22 mouse cellular contexts compared by ENCODE assay signal in genomic region chr6:88061406-88061805, GRCm38 (mm10). TPM values are rescaled to one million over a fixed set of nuclear protein-coding genes. Genes with fewer than 3 reads are reported as not detected.
A peak's percentile ranks its signal among the peaks of the same experiment; 100 is the strongest.
DNase-seq lines count a peak whose midpoint lies in the region; ATAC-seq and TF ChIP-seq lines count a peak whose summit lies in the region.
"Had no signal": no experiment of that assay in that cellular context is flagged by ENCODE, and none has a peak within 500 bp of the region (broad histone marks: within the 10 kb centered on the region; RNA-seq: fewer than 3 reads in every experiment).

No protein-coding gene starts in this region.

- 0 out of 2 replicates have a peak, but pooled peaks have one; percentile 13 for TF ChIP-seq CTCF in liver, embryonic 14.5 days (IDR thresholded peaks at IDR 0.05; ENCODE audit: low read depth)
- TF ChIP-seq CTCF in liver, postnatal 0 days (IDR thresholded peaks at IDR 0.05; ENCODE audit: low read depth) = no peak
- peak in 2 of 3 experiments; percentile 32 to 36; a peak in 4 of 6 replicates for TF ChIP-seq CTCF in MEL (IDR thresholded peaks at IDR 0.05 in 2 of 3, conservative IDR thresholded peaks at IDR 0.05 in 1 of 3; ENCODE audit: control insufficient read depth in 1 of 3, insufficient read depth in 1 of 3, low read depth in 2 of 3, low read length in 3 of 3, poor library complexity in 1 of 3, severe bottlenecking in 1 of 3)
- 0 out of 2 replicates have a peak, but pooled peaks have one; percentile 6 for TF ChIP-seq CTCF in bone marrow, adult 2 months (IDR thresholded peaks at IDR 0.05; ENCODE audit: control insufficient read depth, insufficient read depth, low read length)

- no peak overlapping the region for H3K9ac ChIP-seq in liver, embryonic 14.5 days (replicated peaks)
- no peak overlapping the region for H3K9ac ChIP-seq in liver, postnatal 0 days (replicated peaks)
- no peak overlapping the region for H3K9ac ChIP-seq in MEL (ENCODE audit: control insufficient read depth, low read depth, low read length, poor library complexity, severe bottlenecking)
- H3K9ac ChIP-seq in forebrain, embryonic 15.5 days (replicated peaks) = no peak overlapping the region
- H3K9ac ChIP-seq: embryonic facial prominence, embryonic 13.5 days; forebrain, embryonic 12.5 days; forebrain, postnatal 0 days; hindbrain, embryonic 12.5 days had no signal

- TF ChIP-seq EP300 in liver, embryonic 14.5 days (IDR thresholded peaks at IDR 0.05; ENCODE audit: low read depth) = no peak
- TF ChIP-seq EP300 in liver, postnatal 0 days (IDR thresholded peaks at IDR 0.05; ENCODE audit: low read depth) = no peak
- TF ChIP-seq EP300 in MEL (IDR thresholded peaks at IDR 0.05; ENCODE audit: low read depth in 1 of 2, low read length in 2 of 2) = no peak

- WGBS in liver, embryonic 14.5 days (ENCODE audit: insufficient replicate concordance) = 80% methylated on average over 4 of the region's 4 CpGs
- WGBS in liver, postnatal 0 days (ENCODE audit: insufficient replicate concordance) = 83% methylated on average over 4 of the region's 4 CpGs
- 86% methylated on average over 4 of the region's 4 CpGs for WGBS in bone marrow, adult 2 months
- WGBS in forebrain, embryonic 15.5 days = 89% methylated on average over 4 of the region's 4 CpGs

- no peak overlapping the region for H3K4me3 ChIP-seq in liver, embryonic 14.5 days (ENCODE audit: insufficient read depth in 1 of 2, low read depth in 2 of 2, low read length in 2 of 2)
- H3K4me3 ChIP-seq in liver, postnatal 0 days (ENCODE audit: low read depth, low read length) = no peak overlapping the region
- no peak overlapping the region for H3K4me3 ChIP-seq in MEL (ENCODE audit: control insufficient read depth in 1 of 2, insufficient read depth in 1 of 2, low read depth in 2 of 2, low read length in 2 of 2)
- H3K4me3 ChIP-seq in bone marrow, adult 2 months (replicated peaks; ENCODE audit: control insufficient read depth, low read depth, low read length) = no peak overlapping the region
- no peak overlapping the region for H3K4me3 ChIP-seq in forebrain, embryonic 15.5 days
- H3K4me3 ChIP-seq: embryonic facial prominence, embryonic 13.5 days; forebrain, embryonic 12.5 days; heart, embryonic 10.5 days; hindbrain, embryonic 12.5 days had no signal

- peaks cover 0 to 17% of the 10 kb centered on the region in 2 experiments; a peak in 2 of 4 replicates for H3K4me1 ChIP-seq in liver, embryonic 14.5 days (replicated peaks; ENCODE audit: control insufficient read depth in 2 of 2, insufficient read depth in 2 of 2, low read length in 1 of 2)
- peaks cover 34% of the 10 kb centered on the region for H3K4me1 ChIP-seq in liver, postnatal 0 days (ENCODE audit: insufficient read depth)
- peaks cover 3 to 8% of the 10 kb centered on the region in 2 experiments; a peak in 2 of 4 replicates for H3K4me1 ChIP-seq in MEL (ENCODE audit: control insufficient read depth in 1 of 2, insufficient read depth in 2 of 2, low read length in 2 of 2)
- peaks cover 5% of the 10 kb centered on the region for H3K4me1 ChIP-seq in bone marrow, adult 2 months (ENCODE audit: control insufficient read depth, insufficient read depth, low read length)
- no peaks in the 10 kb centered on the region for H3K4me1 ChIP-seq in forebrain, embryonic 15.5 days
- H3K4me1 ChIP-seq: embryonic facial prominence, embryonic 13.5 days; forebrain, embryonic 12.5 days; heart, embryonic 10.5 days had no signal

- H3K4me2 ChIP-seq in liver, embryonic 14.5 days (ENCODE audit: low read depth) = no peak overlapping the region
- H3K4me2 ChIP-seq in liver, postnatal 0 days (ENCODE audit: low read depth, low read length) = no peak overlapping the region
- no peak overlapping the region for H3K4me2 ChIP-seq in forebrain, embryonic 15.5 days (replicated peaks)
- H3K4me2 ChIP-seq: embryonic facial prominence, embryonic 13.5 days; forebrain, embryonic 12.5 days; hindbrain, embryonic 12.5 days had no signal

- intact Hi-C loops in left cerebral cortex, postnatal 10 days (cut with DNase I) = no loop called here

- TF ChIP-seq RAD21 in MEL (IDR thresholded peaks at IDR 0.05; ENCODE audit: low read depth, low read length) = peak; percentile 34

- H3K79me2 ChIP-seq in MEL (ENCODE audit: control insufficient read depth, insufficient read depth, low read length, poor library complexity) = no peaks in the 10 kb centered on the region

- H3K27ac ChIP-seq in liver, embryonic 14.5 days = no peak overlapping the region
- no peak overlapping the region for H3K27ac ChIP-seq in liver, postnatal 0 days (ENCODE audit: low read depth)
- no peak overlapping the region for H3K27ac ChIP-seq in MEL (ENCODE audit: control insufficient read depth, low read depth, low read length)
- no peak overlapping the region for H3K27ac ChIP-seq in bone marrow, adult 2 months (ENCODE audit: control insufficient read depth, insufficient read depth, low read depth, low read length, poor library complexity)
- no peak overlapping the region for H3K27ac ChIP-seq in forebrain, embryonic 15.5 days (replicated peaks)
- H3K27ac ChIP-seq: embryonic facial prominence, embryonic 13.5 days; forebrain, embryonic 12.5 days; heart, embryonic 10.5 days; hindbrain, embryonic 12.5 days had no signal

- H3K36me3 ChIP-seq in liver, embryonic 14.5 days (replicated peaks; ENCODE audit: control insufficient read depth, insufficient read depth, low read depth) = no peaks in the 10 kb centered on the region
- H3K36me3 ChIP-seq in liver, postnatal 0 days (replicated peaks; ENCODE audit: insufficient read depth, low read length) = no peaks in the 10 kb centered on the region
- H3K36me3 ChIP-seq in MEL (ENCODE audit: control insufficient read depth in 1 of 2, insufficient read depth in 2 of 2, low read length in 2 of 2) = peaks cover 0 to 5% of the 10 kb centered on the region in 2 experiments; a peak in 2 of 4 replicates
- H3K36me3 ChIP-seq in forebrain, embryonic 15.5 days = no peaks in the 10 kb centered on the region
- H3K36me3 ChIP-seq: embryonic facial prominence, embryonic 13.5 days; forebrain, embryonic 12.5 days; heart, embryonic 10.5 days; hindbrain, embryonic 12.5 days had no signal

- no peaks in the 10 kb centered on the region for H3K9me3 ChIP-seq in liver, embryonic 14.5 days (ENCODE audit: control insufficient read depth, low read length)
- no peaks in the 10 kb centered on the region for H3K9me3 ChIP-seq in liver, postnatal 0 days (ENCODE audit: low read length)
- H3K9me3 ChIP-seq in MEL (replicated peaks; ENCODE audit: insufficient read depth, low read length) = no peaks in the 10 kb centered on the region
- no peaks in the 10 kb centered on the region for H3K9me3 ChIP-seq in forebrain, embryonic 15.5 days
- H3K9me3 ChIP-seq: embryonic facial prominence, embryonic 13.5 days; forebrain, embryonic 12.5 days; heart, embryonic 10.5 days; hindbrain, embryonic 12.5 days had no signal

- no peaks in the 10 kb centered on the region for H3K27me3 ChIP-seq in liver, embryonic 14.5 days (ENCODE audit: control insufficient read depth, insufficient read depth, low read length)
- H3K27me3 ChIP-seq in liver, postnatal 0 days (ENCODE audit: insufficient read depth, low read length) = no peaks in the 10 kb centered on the region
- H3K27me3 ChIP-seq in MEL (ENCODE audit: control insufficient read depth in 1 of 2, insufficient read depth in 2 of 2, low read length in 2 of 2) = peaks cover 4 to 11% of the 10 kb centered on the region in 2 experiments
- H3K27me3 ChIP-seq in forebrain, embryonic 15.5 days = no peaks in the 10 kb centered on the region
- H3K27me3 ChIP-seq: embryonic facial prominence, embryonic 13.5 days; forebrain, embryonic 12.5 days; hindbrain, embryonic 12.5 days had no signal

- DNase-seq in liver, embryonic 14.5 days (ENCODE audit: low read depth in 3 of 3, low spot score in 3 of 3) = no peak
- no peak for DNase-seq in liver, postnatal 0 days
- no peak for DNase-seq in MEL (ENCODE audit: low read depth, low spot score)
- DNase-seq in left cerebral cortex, postnatal 10 days (ENCODE audit: extremely low spot score in 1 of 2, low spot score in 2 of 2) = no peak
- DNase-seq: adrenal gland, postnatal 14 days; cerebellum, adult 18-20 months; cerebellum, adult 9-11 months; cerebellum, postnatal 36 days; forebrain, postnatal 0 days; gastrocnemius, postnatal 10 days; heart, adult 18-20 months; heart, postnatal 10 days; heart, postnatal 4 days had no signal

- ATAC-seq in liver, embryonic 14.5 days (ENCODE audit: insufficient read depth) = no peak
- ATAC-seq in liver, postnatal 0 days = no peak
- no peak for ATAC-seq in forebrain, embryonic 15.5 days (replicated peaks)
- ATAC-seq: activated CD4-positive, CD25-positive, alpha-beta regulatory T cell, adult 4 months; forebrain, postnatal 0 days; hindbrain, embryonic 16.5 days; inflammation-experienced regulatory T-cells, adult 6 months had no signal

- no peak for TF ChIP-seq POLR2A in MEL (IDR thresholded peaks at IDR 0.05; ENCODE audit: control insufficient read depth in 1 of 2, insufficient read depth in 1 of 2, low read depth in 1 of 2, low read length in 2 of 2, poor library complexity in 1 of 2)
- TF ChIP-seq POLR2A in bone marrow, adult 2 months (IDR thresholded peaks at IDR 0.05; ENCODE audit: borderline replicate concordance, control insufficient read depth, low read depth, low read length) = no peak

RNA-seq across cellular contexts. Expression of gene Rab7, which starts 16.3 kb away (rescaled TPM):
- polyA plus RNA-seq in liver, embryonic 14.5 days (2012; rRNA removed) = 64.8 and 76.7 TPM in 2 replicates
- polyA plus RNA-seq in liver, embryonic 14.5 days (2014; fragmentation: Nextera tagmentation; extraction: Ambion mirVana) = 110 and 119 TPM in 2 replicates
- polyA plus RNA-seq in liver, postnatal 0 days (2015; fragmentation: Nextera tagmentation; extraction: Ambion mirVana) = 110 and 111 TPM in 2 replicates
- total RNA-seq in MEL (2012; rRNA removed) = 47.6 and 49.6 TPM in 2 replicates
- polyA plus RNA-seq in MEL (2012; ENCODE audit: insufficient read depth in 1 of 2, insufficient read length in 2 of 2, low read depth in 1 of 2, low replicate concordance in 2 of 2, missing spikeins in 1 of 2) = 100 to 1,000 TPM; 234 to 362 TPM
- polyA plus RNA-seq in bone marrow, adult 2 months (2011; ENCODE audit: insufficient read depth, insufficient read length, low replicate concordance, missing spikeins) = 49.6 and 72.1 TPM in 2 replicates
- polyA plus RNA-seq in forebrain, embryonic 15.5 days (2015; fragmentation: Nextera tagmentation; extraction: Ambion mirVana) = 295 and 302 TPM in 2 replicates
- total RNA-seq in left cerebral cortex, postnatal 10 days (2021) = 100 to 1,000 TPM; 325 to 332 TPM

RNA-seq across cellular contexts. Expression of gene Rpn1, which starts 22.9 kb away (rescaled TPM):
- polyA plus RNA-seq in liver, embryonic 14.5 days (2012; rRNA removed) = 75.9 and 81.7 TPM in 2 replicates
- polyA plus RNA-seq in liver, embryonic 14.5 days (2014; fragmentation: Nextera tagmentation; extraction: Ambion mirVana) = 169 and 172 TPM in 2 replicates
- 102 and 112 TPM in 2 replicates for polyA plus RNA-seq in liver, postnatal 0 days (2015; fragmentation: Nextera tagmentation; extraction: Ambion mirVana)
- total RNA-seq in MEL (2012; rRNA removed) = 284 and 289 TPM in 2 replicates
- polyA plus RNA-seq in MEL (2012; ENCODE audit: insufficient read depth in 1 of 2, insufficient read length in 2 of 2, low read depth in 1 of 2, low replicate concordance in 2 of 2, missing spikeins in 1 of 2) = 100 to 1,000 TPM; 361 to 412 TPM
- 32.1 and 38.7 TPM in 2 replicates for polyA plus RNA-seq in bone marrow, adult 2 months (2011; ENCODE audit: insufficient read depth, insufficient read length, low replicate concordance, missing spikeins)
- polyA plus RNA-seq in forebrain, embryonic 15.5 days (2015; fragmentation: Nextera tagmentation; extraction: Ambion mirVana) = 246 and 262 TPM in 2 replicates
- total RNA-seq in left cerebral cortex, postnatal 10 days (2021) = 100 to 1,000 TPM; 179 to 193 TPM
